Mouse (Mus musculus) embryonic facial prominence, embryonic 12.5 days (tissue): ENCODE measurements around the gene Srrd. TPM values are rescaled to one million over a fixed set of nuclear protein-coding genes. Genes with fewer than 3 reads are reported as not detected.

Source experiments
- ATAC-seq: fragments of 200-750 bp; cut with Nextera tagmentation; 2 replicates; pipeline ENCODE4 v1.8.0; 2017; ENCODE audit not compliant: insufficient number of reproducible peaks, insufficient read depth, low FRiP score, low TSS enrichment
- H3K27ac ChIP-seq: fragments of 300-500 bp; sonication (generic); 2 replicates; pipeline ENCODE4 v1.5.1; 2016; ENCODE audit warnings: mild to moderate bottlenecking
- H3K27me3 ChIP-seq: fragments of 300-500 bp; sonication (generic); 2 replicates; pipeline ENCODE4 v1.6.1; 2016; ENCODE audit warnings: mild to moderate bottlenecking, moderate library complexity
- H3K36me3 ChIP-seq: fragments of 300-500 bp; sonication (generic); 2 replicates; pipeline ENCODE4 v1.6.1; 2016; ENCODE audit warnings: mild to moderate bottlenecking
- H3K4me1 ChIP-seq: fragments of 300-500 bp; sonication (generic); 2 replicates; pipeline ENCODE4 v1.6.1; 2016
- H3K4me2 ChIP-seq: fragments of 300-500 bp; sonication (generic); replicated peaks from 2 replicates; pipeline ENCODE4 v1.6.1; 2016; ENCODE audit warnings: mild to moderate bottlenecking, moderate library complexity
- H3K4me3 ChIP-seq: fragments of 300-500 bp; sonication (generic); 2 replicates; pipeline ENCODE4 v1.5.1; 2016; ENCODE audit warnings: mild to moderate bottlenecking
- H3K9ac ChIP-seq: fragments of 300-500 bp; sonication (generic); 2 replicates; pipeline ENCODE4 v1.6.1; 2016; ENCODE audit warnings: mild to moderate bottlenecking, moderate library complexity
- H3K9me3 ChIP-seq: fragments of 300-500 bp; sonication (generic); 2 replicates; pipeline ENCODE4 v1.6.1; 2016; ENCODE audit warnings: mild to moderate bottlenecking, moderate library complexity
- WGBS: fragments of 180-500 bp; shearing (Covaris S2); methylation state at CpG from one replicate; pipeline ENCODE4 v1.1.7; 2016; 5-methylcytosine and 5-hydroxymethylcytosine counted together
- polyA plus RNA-seq: library from polyadenylated mRNA; unstranded; fragments of >200 nt; fragmentation: Nextera tagmentation; extraction: Ambion mirVana; gene quantifications from 2 replicates; pipeline ENCODE4 v1.2.1, GENCODE M21; 2016

Srrd gene
- polyA plus RNA-seq, 1 experiment from 2014 or later, result 54.2 TPM

DNA sequence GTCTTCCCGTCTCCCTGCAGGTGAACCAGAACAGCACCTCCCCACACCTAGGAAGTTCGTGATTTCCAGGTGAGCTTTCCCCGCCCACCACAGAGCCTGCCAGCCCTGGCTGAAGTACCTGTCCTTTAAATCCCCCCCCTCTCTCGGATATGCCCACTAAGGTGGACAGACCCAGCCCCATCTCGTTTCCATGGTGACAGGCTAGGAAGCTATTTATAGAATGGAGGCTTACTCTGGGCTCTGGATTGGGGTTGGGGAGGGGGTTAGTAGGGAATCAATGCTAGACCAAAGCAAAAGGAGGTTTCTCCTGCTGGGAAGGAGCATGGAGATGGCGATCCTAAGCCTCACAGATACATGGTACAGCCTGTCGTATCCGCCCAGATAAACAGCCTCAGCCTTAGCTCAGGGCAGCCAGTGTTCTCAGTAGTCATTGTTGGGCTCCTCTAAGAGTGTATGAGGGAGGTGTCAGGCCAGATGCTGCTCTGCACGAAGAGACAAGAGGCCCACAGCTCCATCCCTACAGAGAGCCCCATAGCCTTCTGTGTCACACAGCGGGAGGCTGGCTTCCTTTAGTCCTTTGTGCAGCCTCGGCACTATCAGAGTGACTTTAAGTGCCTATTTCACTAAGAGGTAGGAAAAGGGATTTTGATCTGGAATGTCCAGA lies 29.5 kb downstream of the Srrd start:
- Histone ChIP-seq H3K9ac (no peak overlapping the region), H3K4me3 (no peak overlapping the region), H3K4me1 (no peaks in the 10 kb centered on the region), H3K9me3 (no peaks in the 10 kb centered on the region), H3K4me2 (no peak overlapping the region), H3K27ac (no peak overlapping the region), H3K36me3 (peaks cover 69% of the 10 kb centered on the region), H3K27me3 (no peaks in the 10 kb centered on the region)
- 79% methylated on average over 11 of the region's 11 CpGs for WGBS
- ATAC-seq, result no peak

GRCm38 (mm10) chr5:112305842-112306241 lies 37.0 kb downstream of the Srrd start:
- no peak overlapping the region for H3K4me3 ChIP-seq
- H3K4me2 ChIP-seq, result no peak overlapping the region
- H3K4me1 ChIP-seq, result no peaks in the 10 kb centered on the region
- H3K27me3 ChIP-seq, result no peaks in the 10 kb centered on the region
- ATAC-seq, result no peak
- no peak overlapping the region for H3K27ac ChIP-seq
- no peaks in the 10 kb centered on the region for H3K9me3 ChIP-seq
- peaks cover 31% of the 10 kb centered on the region for H3K36me3 ChIP-seq
- WGBS, result 63% methylated on average over 5 of the region's 5 CpGs
- H3K9ac ChIP-seq, result no peak overlapping the region

GRCm38 (mm10) chr5:112302310-112302709 lies 40.5 kb downstream of the Srrd start:
- Histone ChIP-seq H3K27ac (no peak overlapping the region), H3K9ac (no peak overlapping the region), H3K9me3 (no peaks in the 10 kb centered on the region), H3K4me1 (no peaks in the 10 kb centered on the region), H3K4me3 (no peak overlapping the region), H3K27me3 (no peaks in the 10 kb centered on the region), H3K4me2 (no peak overlapping the region), H3K36me3 (peaks cover under 1% of the 10 kb centered on the region; the same call in 1 of the 2 replicates)
- 86% methylated on average over 5 of the region's 5 CpGs for WGBS
- no peak for ATAC-seq

- Histone ChIP-seq H3K4me1 (no peaks in the 10 kb centered on the region), H3K27me3 (no peaks in the 10 kb centered on the region), H3K4me2 (no peak overlapping the region), H3K27ac (no peak overlapping the region), H3K36me3 (no peaks in the 10 kb centered on the region), H3K4me3 (no peak overlapping the region), H3K9me3 (no peaks in the 10 kb centered on the region), H3K9ac (no peak overlapping the region)
- no peak for ATAC-seq
- 81% methylated on average over 4 of the region's 4 CpGs for WGBS
These were observed 41.1 kb downstream of the Srrd start for GRCm38 (mm10) chr5:112301694-112302093.

- no peaks in the 10 kb centered on the region for H3K4me1 ChIP-seq
- no peak overlapping the region for H3K27ac ChIP-seq
- no peaks in the 10 kb centered on the region for H3K27me3 ChIP-seq
- no peaks in the 10 kb centered on the region for H3K9me3 ChIP-seq
- ATAC-seq, result no peak
- no peak overlapping the region for H3K4me2 ChIP-seq
- H3K4me3 ChIP-seq, result no peak overlapping the region
- 92% methylated on average over 6 of the region's 6 CpGs for WGBS
- no peaks in the 10 kb centered on the region for H3K36me3 ChIP-seq
- no peak overlapping the region for H3K9ac ChIP-seq
These were observed 42.0 kb downstream of the Srrd start for GRCm38 (mm10) chr5:112300721-112301308.

DNA sequence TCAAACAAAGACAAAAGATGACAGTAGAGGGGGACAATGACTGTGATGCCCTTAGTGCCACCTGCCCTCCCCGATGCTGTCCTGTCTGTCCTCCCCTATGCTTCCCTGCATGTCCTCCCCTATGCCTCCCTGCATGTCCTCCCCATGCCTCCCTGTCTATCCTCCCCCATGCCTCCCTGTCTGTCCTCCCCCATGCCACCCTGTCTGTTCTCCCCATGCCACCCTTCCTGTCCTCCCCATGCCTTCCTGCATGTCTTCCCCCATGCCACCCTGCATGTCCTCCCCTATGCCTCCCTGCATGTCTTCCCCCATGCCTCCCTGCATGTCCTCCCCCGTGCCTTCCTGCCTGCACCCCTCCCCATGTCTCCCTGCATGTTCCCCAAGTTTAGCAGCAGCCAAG lies 42.7 kb downstream of the Srrd start:
- no peak for ATAC-seq
- no peak overlapping the region for H3K27ac ChIP-seq
- no peak overlapping the region for H3K9ac ChIP-seq
- 73% methylated on average over 2 of the region's 2 CpGs for WGBS
- no peaks in the 10 kb centered on the region for H3K27me3 ChIP-seq
- no peaks in the 10 kb centered on the region for H3K9me3 ChIP-seq
- H3K4me3 ChIP-seq, result no peak overlapping the region
- H3K4me2 ChIP-seq, result no peak overlapping the region
- peaks cover 5% of the 10 kb centered on the region; the same call in 1 of the 2 replicates for H3K4me1 ChIP-seq
- H3K36me3 ChIP-seq, result no peaks in the 10 kb centered on the region

- Histone ChIP-seq H3K27me3 (no peaks in the 10 kb centered on the region), H3K4me2 (no peak overlapping the region), H3K4me1 (peaks cover 12% of the 10 kb centered on the region; the same call in 1 of the 2 replicates), H3K27ac (0 out of 2 replicates have a peak overlapping the region, but pooled peaks have one; percentile 25), H3K9ac (no peak overlapping the region), H3K9me3 (no peaks in the 10 kb centered on the region), H3K4me3 (no peak overlapping the region), H3K36me3 (no peaks in the 10 kb centered on the region)
- ATAC-seq, result no peak
- 81% methylated on average over 4 of the region's 4 CpGs for WGBS
These were observed 43.4 kb downstream of the Srrd start for GRCm38 (mm10) chr5:112299399-112299798.

- Histone ChIP-seq H3K36me3 (no peaks in the 10 kb centered on the region), H3K9me3 (no peaks in the 10 kb centered on the region), H3K9ac (no peak overlapping the region), H3K27me3 (no peaks in the 10 kb centered on the region), H3K4me1 (peaks cover 12% of the 10 kb centered on the region; the same call in 1 of the 2 replicates), H3K4me3 (no peak overlapping the region), H3K4me2 (no peak overlapping the region), H3K27ac (no peak overlapping the region)
- 84% methylated on average over 12 of the region's 12 CpGs for WGBS
- ATAC-seq, result no peak
These were observed 44.4 kb downstream of the Srrd start for GRCm38 (mm10) chr5:112298226-112298988.

DNA sequence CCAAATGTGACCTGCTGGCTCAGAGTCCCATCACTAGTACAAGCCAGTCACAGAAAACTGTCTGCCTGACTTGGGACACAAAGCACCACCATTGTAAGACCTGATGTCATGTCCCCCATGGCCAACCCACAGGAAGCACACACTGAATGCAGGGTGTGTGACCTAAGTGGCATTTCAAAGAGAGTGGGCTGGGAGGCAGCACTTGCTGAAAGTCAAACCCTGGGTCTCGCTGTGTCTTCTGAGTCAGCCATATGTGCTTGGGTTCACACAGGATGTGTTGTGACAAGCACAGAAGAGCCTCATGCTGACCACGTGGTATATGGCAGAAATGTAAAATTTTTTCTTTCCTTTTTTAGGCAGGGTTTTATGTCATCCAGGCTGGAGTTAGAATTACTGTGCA lies 45.6 kb downstream of the Srrd start:
- H3K4me3 ChIP-seq, result no peak overlapping the region
- no peak overlapping the region for H3K4me2 ChIP-seq
- WGBS, result 56% methylated on average over 2 of the region's 2 CpGs
- H3K36me3 ChIP-seq, result no peaks in the 10 kb centered on the region
- no peak for ATAC-seq
- no peak overlapping the region for H3K9ac ChIP-seq
- H3K27me3 ChIP-seq, result no peaks in the 10 kb centered on the region
- H3K9me3 ChIP-seq, result no peaks in the 10 kb centered on the region
- no peak overlapping the region for H3K27ac ChIP-seq
- peaks cover 12% of the 10 kb centered on the region; the same call in 1 of the 2 replicates for H3K4me1 ChIP-seq

DNA sequence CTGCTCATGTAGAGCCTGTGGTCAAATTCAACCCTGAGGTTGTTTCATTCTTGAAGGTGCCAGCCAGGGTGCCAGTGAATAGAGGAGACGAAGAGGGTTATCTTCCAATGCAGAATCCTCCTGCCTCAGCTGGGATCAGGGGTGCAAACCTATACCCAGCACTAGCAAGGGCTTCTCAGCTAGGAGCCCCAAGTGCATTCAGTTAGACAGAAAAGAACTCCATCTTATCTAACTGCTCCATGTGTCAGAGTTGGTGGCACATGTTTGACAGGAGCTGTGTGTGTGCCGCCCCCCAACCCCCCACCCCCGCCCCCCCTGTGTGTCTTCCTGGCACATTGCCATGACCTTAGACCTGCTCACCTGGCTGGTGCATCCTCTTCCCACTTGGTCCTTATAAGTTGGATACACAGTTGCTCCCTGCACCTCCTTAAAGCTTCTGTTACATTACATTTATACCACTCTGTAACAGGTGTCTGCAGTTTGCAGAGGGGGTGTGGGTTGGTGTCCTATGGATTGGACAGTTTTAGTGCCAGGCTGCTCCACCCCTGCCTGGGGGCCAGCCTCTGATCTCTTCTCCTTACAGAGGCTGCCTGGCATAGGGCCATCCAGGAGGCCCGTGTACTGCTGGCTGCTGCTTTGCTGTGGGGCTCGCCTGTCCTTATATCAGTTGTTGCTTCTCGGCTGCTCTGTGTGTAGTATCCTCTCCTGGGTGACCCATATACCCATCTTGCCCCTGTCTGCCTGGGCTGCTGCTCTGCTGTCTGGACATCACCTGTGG lies 46.2 kb downstream of the Srrd start:
- no peak for ATAC-seq
- no peaks in the 10 kb centered on the region for H3K9me3 ChIP-seq
- H3K4me1 ChIP-seq, result peaks cover 12% of the 10 kb centered on the region; the same call in 1 of the 2 replicates

GRCm38 (mm10) chr5:112295564-112295963 lies 47.3 kb downstream of the Srrd start:
- no peak overlapping the region for H3K27ac ChIP-seq
- no peak for ATAC-seq

More for the DNA sequence above, 46.2 kb downstream of the Srrd start:
- no peak overlapping the region for H3K4me2 ChIP-seq
- WGBS, result 84% methylated on average over 6 of the region's 6 CpGs
- no peak overlapping the region for H3K27ac ChIP-seq
- no peak overlapping the region for H3K9ac ChIP-seq
- H3K36me3 ChIP-seq, result no peaks in the 10 kb centered on the region
- no peaks in the 10 kb centered on the region for H3K27me3 ChIP-seq
- no peak overlapping the region for H3K4me3 ChIP-seq

More at GRCm38 (mm10) chr5:112295564-112295963, 47.3 kb downstream of the Srrd start:
- peaks cover 12% of the 10 kb centered on the region; the same call in 1 of the 2 replicates for H3K4me1 ChIP-seq
- H3K36me3 ChIP-seq, result no peaks in the 10 kb centered on the region
- no peaks in the 10 kb centered on the region for H3K9me3 ChIP-seq
- H3K9ac ChIP-seq, result no peak overlapping the region; the same call in 1 of the 2 replicates
- H3K4me3 ChIP-seq, result no peak overlapping the region
- no peaks in the 10 kb centered on the region for H3K27me3 ChIP-seq
- no peak overlapping the region for H3K4me2 ChIP-seq
- 51% methylated on average over 8 of the region's 8 CpGs for WGBS
